Mouse (Mus musculus): Measurements from ENCODE around the gene Bbs9. TPM values are rescaled to one million over a fixed set of nuclear protein-coding genes. Genes with fewer than 3 reads are reported as not detected.

Bbs9 gene
- total and polyA plus RNA-seq, 3 experiments, result 6.9 to 9.1 (median 7.8) TPM

DNA sequence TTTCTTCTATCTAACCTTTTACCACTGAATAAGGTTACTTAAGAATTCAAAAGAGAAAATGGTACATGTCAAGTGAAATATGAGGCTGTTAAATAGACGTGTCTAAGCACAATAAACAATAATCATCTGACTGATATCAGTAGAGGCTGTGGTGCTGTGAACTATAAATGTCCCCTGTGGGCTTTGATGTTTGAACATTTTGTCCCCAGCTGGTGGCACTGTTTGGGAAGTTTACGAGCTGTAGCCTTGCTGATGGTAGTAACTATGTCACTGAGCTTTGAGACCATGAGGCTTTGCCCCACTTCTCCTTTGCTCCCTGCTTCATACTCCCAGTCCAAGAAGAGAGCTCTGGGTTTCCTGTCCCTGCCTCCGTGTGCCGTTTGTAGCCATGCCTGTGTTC lies 222.3 kb downstream of the Bbs9 start:
- H3K36me3 ChIP-seq (replicated peaks in 1 of 2; ENCODE audit: control insufficient read depth in 1 of 2, insufficient read depth in 1 of 2, low read length in 1 of 2), result no peaks in the 10 kb centered on the region
- H3K4me3 ChIP-seq (replicated peaks in 1 of 3; ENCODE audit: low read depth in 2 of 3, low read length in 2 of 3, poor library complexity in 1 of 3), result no peak overlapping the region
- no peak for DNase-seq (ENCODE audit: extremely low read depth)
- peak in 1 of 2 experiments; percentile 39; a peak in 2 of 4 replicates for TF ChIP-seq CTCF (conservative IDR thresholded peaks at IDR 0.05 in 1 of 2, IDR thresholded peaks at IDR 0.05 in 1 of 2; ENCODE audit: low read depth in 2 of 2, low read length in 2 of 2)
- TF ChIP-seq SIN3A (IDR thresholded peaks at IDR 0.05; ENCODE audit: low read length), result no peak
- TF ChIP-seq RAD21 (IDR thresholded peaks at IDR 0.05; ENCODE audit: low read depth, low read length), result peak; percentile 23
- no peak for TF ChIP-seq MAX (IDR thresholded peaks at IDR 0.05; ENCODE audit: low read length)
- H3K4me1 ChIP-seq (ENCODE audit: control insufficient read depth in 1 of 2, insufficient read depth in 2 of 2), result peaks cover 0 to 5% of the 10 kb centered on the region in 2 experiments; a peak in 1 of 4 replicates
- peaks cover 6% of the 10 kb centered on the region for H3K9me3 ChIP-seq (replicated peaks; ENCODE audit: low read length)
- dilution Hi-C loops (cut with MboI; ENCODE audit: extremely low pct_ligation_motif_present, extremely low pct_unique_long_range_greater_than_20kb, low sequenced_read_pairs) (no loop called here), in situ Hi-C loops (cut with MboI; ENCODE audit: low pct_ligation_motif_present, low pct_unique_long_range_greater_than_20kb, low sequenced_read_pairs) (no loop called here)
- no peak overlapping the region for H3K4me2 ChIP-seq (ENCODE audit: insufficient read depth, low read depth, poor library complexity, severe bottlenecking)
- H3K9ac ChIP-seq (ENCODE audit: insufficient read depth, low read depth), result no peak overlapping the region
- no peaks in the 10 kb centered on the region for H3K27me3 ChIP-seq (replicated peaks)
- H3K27ac ChIP-seq (ENCODE audit: insufficient read depth, low read depth), result no peak overlapping the region
- no peaks in the 10 kb centered on the region for H3K79me2 ChIP-seq (replicated peaks; ENCODE audit: control insufficient read depth, extremely low read depth, insufficient read depth, poor library complexity, severe bottlenecking)

DNA sequence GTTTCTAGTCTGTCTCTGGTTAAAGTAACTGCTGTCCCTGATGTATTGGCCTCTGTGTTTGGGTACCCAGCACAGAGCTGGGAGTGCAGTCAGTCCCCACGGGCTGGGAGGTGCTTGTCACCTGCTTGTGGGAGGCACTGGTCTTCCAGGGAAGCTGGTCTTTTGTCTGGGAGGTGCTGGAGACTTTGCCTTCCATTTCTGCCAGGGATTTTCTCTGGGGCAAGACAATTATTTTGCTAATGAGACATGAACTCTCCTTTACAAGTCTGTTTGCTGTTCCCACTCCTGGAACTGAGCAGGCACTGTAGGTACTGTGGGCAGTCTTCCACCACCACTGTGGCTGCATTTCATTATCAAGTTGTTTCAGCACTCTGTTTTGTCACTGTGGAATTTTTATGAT lies 223.0 kb downstream of the Bbs9 start:
- Histone ChIP-seq H3K9ac (ENCODE audit: insufficient read depth, low read depth) (no peak overlapping the region), H3K27ac (ENCODE audit: insufficient read depth, low read depth) (no peak overlapping the region), H3K4me3 (replicated peaks in 1 of 3; ENCODE audit: low read depth in 2 of 3, low read length in 2 of 3, poor library complexity in 1 of 3) (no peak overlapping the region), H3K4me1 (ENCODE audit: control insufficient read depth in 1 of 2, insufficient read depth in 2 of 2) (0 out of 4 replicates have a peak, but pooled peaks cover 0 to 2% of the 10 kb centered on the region in 2 experiments), H3K4me2 (ENCODE audit: insufficient read depth, low read depth, poor library complexity, severe bottlenecking) (no peak overlapping the region), H3K27me3 (replicated peaks) (no peaks in the 10 kb centered on the region), H3K79me2 (replicated peaks; ENCODE audit: control insufficient read depth, extremely low read depth, insufficient read depth, poor library complexity, severe bottlenecking) (no peaks in the 10 kb centered on the region), H3K9me3 (replicated peaks; ENCODE audit: low read length) (peaks cover 9% of the 10 kb centered on the region), H3K36me3 (replicated peaks in 1 of 2; ENCODE audit: control insufficient read depth in 1 of 2, insufficient read depth in 1 of 2, low read length in 1 of 2) (no peaks in the 10 kb centered on the region)
- in situ Hi-C loops (cut with MboI; ENCODE audit: low pct_ligation_motif_present, low pct_unique_long_range_greater_than_20kb, low sequenced_read_pairs), result no loop called here
- no peak for DNase-seq (ENCODE audit: extremely low read depth)
- no peak for TF ChIP-seq USF2 (conservative IDR thresholded peaks at IDR 0.05; ENCODE audit: low read depth, low read length)
- no peak for TF ChIP-seq EP300 (IDR thresholded peaks at IDR 0.05; ENCODE audit: low read length)
- no peak for TF ChIP-seq JUND (conservative IDR thresholded peaks at IDR 0.05; ENCODE audit: low read depth, low read length)
- no peak for TF ChIP-seq MAFK (IDR thresholded peaks at IDR 0.05; ENCODE audit: insufficient replicate concordance, low read length)
- TF ChIP-seq CHD1 (IDR thresholded peaks at IDR 0.05; ENCODE audit: low read depth, low read length), result no peak
- no peak for TF ChIP-seq POLR2AphosphoS2 (IDR thresholded peaks at IDR 0.05; ENCODE audit: low read depth, low read length)
- no peak for TF ChIP-seq E2F4 (IDR thresholded peaks at IDR 0.05; ENCODE audit: insufficient replicate concordance, low read depth, low read length)
- TF ChIP-seq PAX5 (IDR thresholded peaks at IDR 0.05; ENCODE audit: low read length), result no peak
- no peak for TF ChIP-seq JUN (IDR thresholded peaks at IDR 0.05; ENCODE audit: insufficient read depth, low read depth, low read length)
- TF ChIP-seq USF1 (IDR thresholded peaks at IDR 0.05; ENCODE audit: low read depth, low read length), result no peak
- no peak for TF ChIP-seq ELF1 (IDR thresholded peaks at IDR 0.05; ENCODE audit: low read depth, low read length)
- TF ChIP-seq SIN3A (IDR thresholded peaks at IDR 0.05; ENCODE audit: low read length), result no peak
- TF ChIP-seq ZKSCAN1 (IDR thresholded peaks at IDR 0.05; ENCODE audit: borderline replicate concordance, low read depth, low read length), result no peak
- no peak for TF ChIP-seq CTCF (conservative IDR thresholded peaks at IDR 0.05 in 1 of 2, IDR thresholded peaks at IDR 0.05 in 1 of 2; ENCODE audit: low read depth in 2 of 2, low read length in 2 of 2)
- TF ChIP-seq CHD2 (IDR thresholded peaks at IDR 0.05; ENCODE audit: low read length), result no peak
- TF ChIP-seq TCF12 (IDR thresholded peaks at IDR 0.05; ENCODE audit: low read depth, low read length), result no peak
- no peak for TF ChIP-seq RAD21 (IDR thresholded peaks at IDR 0.05; ENCODE audit: low read depth, low read length)
- no peak for TF ChIP-seq MXI1 (IDR thresholded peaks at IDR 0.05; ENCODE audit: low read depth, low read length)
- no peak for TF ChIP-seq ZC3H11A (IDR thresholded peaks at IDR 0.05; ENCODE audit: low read depth, low read length)
- dilution Hi-C loops (cut with MboI; ENCODE audit: extremely low pct_ligation_motif_present, extremely low pct_unique_long_range_greater_than_20kb, low sequenced_read_pairs), result no loop called here
